Mouse (Mus musculus): ENCODE results near the gene Mylk4. TPM values are rescaled to one million over a fixed set of nuclear protein-coding genes. Genes with fewer than 3 reads are reported as not detected.

The Mylk4 gene
- total and polyA plus RNA-seq, 3 experiments, result 0.04 TPM; not detected in 2

GRCm38 (mm10) chr13:32763141-32763540 lies 20.6 kb downstream of the Mylk4 start:
- H3K27me3 ChIP-seq (replicated peaks), result no peaks in the 10 kb centered on the region
- no peak overlapping the region for H3K27ac ChIP-seq (ENCODE audit: insufficient read depth, low read depth)
- in situ Hi-C loops (cut with MboI; ENCODE audit: low pct_ligation_motif_present, low pct_unique_long_range_greater_than_20kb, low sequenced_read_pairs) (no loop called here), dilution Hi-C loops (cut with MboI; ENCODE audit: extremely low pct_ligation_motif_present, extremely low pct_unique_long_range_greater_than_20kb, low sequenced_read_pairs) (no loop called here)
- H3K79me2 ChIP-seq (replicated peaks; ENCODE audit: control insufficient read depth, extremely low read depth, insufficient read depth, poor library complexity, severe bottlenecking), result no peaks in the 10 kb centered on the region
- H3K4me3 ChIP-seq (replicated peaks in 1 of 3; ENCODE audit: low read depth in 2 of 3, low read length in 2 of 3, poor library complexity in 1 of 3), result no peak overlapping the region
- H3K9ac ChIP-seq (ENCODE audit: insufficient read depth, low read depth), result no peak overlapping the region
- H3K4me1 ChIP-seq (ENCODE audit: control insufficient read depth in 1 of 2, insufficient read depth in 2 of 2), result peaks cover 0 to 6% of the 10 kb centered on the region in 2 experiments; a peak in 1 of 4 replicates
- no peak overlapping the region for H3K4me2 ChIP-seq (ENCODE audit: insufficient read depth, low read depth, poor library complexity, severe bottlenecking)
- no peak for DNase-seq (ENCODE audit: extremely low read depth)
- H3K9me3 ChIP-seq (replicated peaks; ENCODE audit: low read length), result no peaks in the 10 kb centered on the region
- H3K36me3 ChIP-seq (replicated peaks in 1 of 2; ENCODE audit: control insufficient read depth in 1 of 2, insufficient read depth in 1 of 2, low read length in 1 of 2), result no peaks in the 10 kb centered on the region
- TF ChIP-seq SIN3A (IDR thresholded peaks at IDR 0.05; ENCODE audit: low read length) (no peak), KAT2A (IDR thresholded peaks at IDR 0.05; ENCODE audit: insufficient replicate concordance, low read length) (no peak), ZC3H11A (IDR thresholded peaks at IDR 0.05; ENCODE audit: low read depth, low read length) (no peak), USF2 (conservative IDR thresholded peaks at IDR 0.05; ENCODE audit: low read depth, low read length) (no peak), RAD21 (IDR thresholded peaks at IDR 0.05; ENCODE audit: low read depth, low read length) (no peak), MAZ (IDR thresholded peaks at IDR 0.05; ENCODE audit: low read depth, low read length) (no peak), PAX5 (IDR thresholded peaks at IDR 0.05; ENCODE audit: low read length) (no peak), ETS1 (conservative IDR thresholded peaks at IDR 0.05; ENCODE audit: low read depth, low read length) (no peak), NELFE (IDR thresholded peaks at IDR 0.05; ENCODE audit: low read depth, low read length) (no peak), USF1 (IDR thresholded peaks at IDR 0.05; ENCODE audit: low read depth, low read length) (no peak), CHD1 (IDR thresholded peaks at IDR 0.05; ENCODE audit: low read depth, low read length) (no peak), ZNF384 (IDR thresholded peaks at IDR 0.05; ENCODE audit: low read depth, low read length) (no peak), NRF1 (IDR thresholded peaks at IDR 0.05; ENCODE audit: low read depth, low read length) (no peak), ZMIZ1 (IDR thresholded peaks at IDR 0.05; ENCODE audit: low read depth, low read length) (no peak), TBP (conservative IDR thresholded peaks at IDR 0.05; ENCODE audit: low read depth, low read length) (no peak), SMC3 (IDR thresholded peaks at IDR 0.05; ENCODE audit: low read depth, low read length) (no peak), JUND (conservative IDR thresholded peaks at IDR 0.05; ENCODE audit: low read depth, low read length) (no peak)

GRCm38 (mm10) chr13:32760795-32761194 lies 23.0 kb downstream of the Mylk4 start:
- Histone ChIP-seq H3K9me3 (replicated peaks; ENCODE audit: low read length) (no peaks in the 10 kb centered on the region), H3K79me2 (replicated peaks; ENCODE audit: control insufficient read depth, extremely low read depth, insufficient read depth, poor library complexity, severe bottlenecking) (no peaks in the 10 kb centered on the region), H3K36me3 (replicated peaks in 1 of 2; ENCODE audit: control insufficient read depth in 1 of 2, insufficient read depth in 1 of 2, low read length in 1 of 2) (no peaks in the 10 kb centered on the region), H3K4me3 (replicated peaks in 1 of 3; ENCODE audit: low read depth in 2 of 3, low read length in 2 of 3, poor library complexity in 1 of 3) (no peak overlapping the region), H3K27me3 (replicated peaks) (no peaks in the 10 kb centered on the region), H3K9ac (ENCODE audit: insufficient read depth, low read depth) (no peak overlapping the region), H3K4me1 (ENCODE audit: control insufficient read depth in 1 of 2, insufficient read depth in 2 of 2) (peaks cover 0 to 6% of the 10 kb centered on the region in 2 experiments; a peak in 1 of 4 replicates), H3K4me2 (ENCODE audit: insufficient read depth, low read depth, poor library complexity, severe bottlenecking) (no peak overlapping the region), H3K27ac (ENCODE audit: insufficient read depth, low read depth) (no peak overlapping the region)
- dilution Hi-C loops (cut with MboI; ENCODE audit: extremely low pct_ligation_motif_present, extremely low pct_unique_long_range_greater_than_20kb, low sequenced_read_pairs) (no loop called here), in situ Hi-C loops (cut with MboI; ENCODE audit: low pct_ligation_motif_present, low pct_unique_long_range_greater_than_20kb, low sequenced_read_pairs) (no loop called here)
- no peak for DNase-seq (ENCODE audit: extremely low read depth)
- TF ChIP-seq MXI1 (IDR thresholded peaks at IDR 0.05; ENCODE audit: low read depth, low read length) (no peak), JUN (IDR thresholded peaks at IDR 0.05; ENCODE audit: insufficient read depth, low read depth, low read length) (no peak), MYC (IDR thresholded peaks at IDR 0.05; ENCODE audit: low read depth, low read length) (no peak), MEF2A (IDR thresholded peaks at IDR 0.05; ENCODE audit: borderline replicate concordance, low read depth, low read length) (no peak), POLR2A (IDR thresholded peaks at IDR 0.05; ENCODE audit: low read depth, low read length) (no peak), MAFK (IDR thresholded peaks at IDR 0.05; ENCODE audit: insufficient replicate concordance, low read length) (no peak), RCOR1 (conservative IDR thresholded peaks at IDR 0.05; ENCODE audit: low read depth, low read length) (no peak), GABPA (IDR thresholded peaks at IDR 0.05; ENCODE audit: insufficient replicate concordance, low read depth, low read length) (no peak), E2F4 (IDR thresholded peaks at IDR 0.05; ENCODE audit: insufficient replicate concordance, low read depth, low read length) (no peak), SIN3A (IDR thresholded peaks at IDR 0.05; ENCODE audit: low read length) (no peak), JUND (conservative IDR thresholded peaks at IDR 0.05; ENCODE audit: low read depth, low read length) (no peak), PAX5 (IDR thresholded peaks at IDR 0.05; ENCODE audit: low read length) (no peak), ZC3H11A (IDR thresholded peaks at IDR 0.05; ENCODE audit: low read depth, low read length) (no peak), IRF4 (IDR thresholded peaks at IDR 0.05; ENCODE audit: low read depth, low read length) (no peak), CTCF (conservative IDR thresholded peaks at IDR 0.05 in 1 of 2, IDR thresholded peaks at IDR 0.05 in 1 of 2; ENCODE audit: low read depth in 2 of 2, low read length in 2 of 2) (no peak)
